Mouse (Mus musculus): ENCODE measurements around the gene 4933427D14Rik.

The 4933427D14Rik gene

GRCm38 (mm10) chr11:72207204-72207833 is at the start of gene 4933427D14Rik, which contains the start of gene Txndc17:
4933427D14Rik (minus strand) TSS chr11:72207459.
Txndc17 (plus strand) TSS chr11:72207547.
- DNase-seq (ENCODE audit: low read depth, low spot score): peak; percentile 93

- DNase-seq (ENCODE audit: low read depth, low spot score): no peak
Observed at GRCm38 (mm10) chr11:72256441-72256840, 49.2 kb upstream of the 4933427D14Rik start.

- no peak for DNase-seq (ENCODE audit: low read depth, low spot score)
Observed at GRCm38 (mm10) chr11:72255629-72256028, 48.4 kb upstream of the 4933427D14Rik start.

GRCm38 (mm10) chr11:72245196-72245753 is 38.0 kb upstream of the 4933427D14Rik start:
- no peak for DNase-seq (ENCODE audit: low read depth, low spot score)

GRCm38 (mm10) chr11:72240062-72240860 is 33.0 kb upstream of the 4933427D14Rik start:
- no peak for DNase-seq (ENCODE audit: low read depth, low spot score)

GRCm38 (mm10) chr11:72234013-72234412 is 26.8 kb upstream of the 4933427D14Rik start:
- no peak for DNase-seq (ENCODE audit: low read depth, low spot score)

GRCm38 (mm10) chr11:72232991-72233390 is 25.7 kb upstream of the 4933427D14Rik start:
- DNase-seq (ENCODE audit: low read depth, low spot score): no peak

GRCm38 (mm10) chr11:72232068-72232467 is 24.8 kb upstream of the 4933427D14Rik start:
- peak; percentile 76 for DNase-seq (ENCODE audit: low read depth, low spot score)

- no peak for DNase-seq (ENCODE audit: low read depth, low spot score)
Observed at GRCm38 (mm10) chr11:72228513-72228912, 21.3 kb upstream of the 4933427D14Rik start.

GRCm38 (mm10) chr11:72226901-72227300 is 19.6 kb upstream of the 4933427D14Rik start:
- no peak for DNase-seq (ENCODE audit: low read depth, low spot score)

GRCm38 (mm10) chr11:72226020-72226791 is 18.9 kb upstream of the 4933427D14Rik start:
- DNase-seq (ENCODE audit: low read depth, low spot score): no peak

- DNase-seq (ENCODE audit: low read depth, low spot score): peak; percentile 83
Observed at GRCm38 (mm10) chr11:72224865-72225264, 17.6 kb upstream of the 4933427D14Rik start.

- no peak for DNase-seq (ENCODE audit: low read depth, low spot score)
Observed at GRCm38 (mm10) chr11:72223414-72223813, 16.2 kb upstream of the 4933427D14Rik start.

GRCm38 (mm10) chr11:72221278-72221677 is 14.0 kb upstream of the 4933427D14Rik start:
- DNase-seq (ENCODE audit: low read depth, low spot score): peak; percentile 85

GRCm38 (mm10) chr11:72217116-72217515 is 9.9 kb upstream of the 4933427D14Rik start:
- no peak for DNase-seq (ENCODE audit: low read depth, low spot score)

GRCm38 (mm10) chr11:72215410-72215797 is 8.1 kb upstream of the 4933427D14Rik start, which contains the start of gene Med31:
Med31 (minus strand) TSS chr11:72215592.
- DNase-seq (ENCODE audit: low read depth, low spot score): peak; percentile 80

GRCm38 (mm10) chr11:72214591-72215409 is 7.5 kb upstream of the 4933427D14Rik start:
- DNase-seq (ENCODE audit: low read depth, low spot score): peak; percentile 98

- no peak for DNase-seq (ENCODE audit: low read depth, low spot score)
Observed at GRCm38 (mm10) chr11:72207834-72208377, 647 bp upstream of the 4933427D14Rik start.

GRCm38 (mm10) chr11:72206341-72207203 is 687 bp downstream of the 4933427D14Rik start, which contains the start of gene Gm43951:
Gm43951 (minus strand) TSS chr11:72206840.
- peak; percentile 35 for DNase-seq (ENCODE audit: low read depth, low spot score)

Data from ZHBTc4 (cell line).